In the genomic region with DNA sequence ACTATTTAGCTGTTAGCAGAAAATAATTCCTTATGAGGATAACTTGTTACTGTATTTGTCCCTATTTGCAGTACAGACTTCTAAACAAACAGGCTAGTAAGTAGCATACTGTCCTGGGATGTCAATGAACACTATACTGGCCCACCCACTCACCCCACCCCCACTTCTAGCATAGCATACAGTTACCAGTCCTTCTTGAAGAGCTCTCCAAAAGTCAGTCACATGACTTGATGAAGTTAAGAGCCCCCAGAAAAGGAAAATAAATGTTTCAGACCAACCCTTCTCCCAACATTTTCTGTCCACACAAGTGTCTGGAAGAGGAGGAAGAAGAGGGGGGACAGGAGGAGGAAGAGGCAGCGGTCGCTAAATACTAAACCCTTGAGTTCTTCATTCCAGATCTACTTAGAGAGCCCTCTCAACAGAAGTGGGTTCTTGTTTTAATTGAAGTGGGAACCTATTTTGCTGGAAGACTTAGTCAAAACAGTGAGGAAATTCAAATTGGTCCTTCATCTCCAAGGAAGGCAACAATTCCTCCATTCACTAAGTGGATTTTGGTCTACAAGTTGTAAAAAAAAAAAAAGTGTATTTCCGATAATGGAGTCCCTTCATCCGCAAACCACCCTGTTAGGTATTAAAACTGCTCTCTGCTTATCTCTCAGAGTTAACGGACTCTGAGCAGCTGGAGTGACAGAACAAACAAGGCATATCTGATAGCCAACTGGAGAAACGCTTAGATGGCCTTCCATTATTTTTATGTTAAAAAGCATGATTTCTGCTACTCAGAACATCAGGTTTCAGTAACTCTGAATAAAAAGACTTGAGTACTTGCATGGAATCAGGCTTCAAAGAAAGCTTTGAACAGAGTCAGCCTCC, we compare ENCODE assay signal across 21 mouse cellular contexts. TPM values are rescaled to one million over a fixed set of nuclear protein-coding genes. Genes with fewer than 3 reads are reported as not detected.
A peak's percentile ranks its signal among the peaks of the same experiment; 100 is the strongest.
DNase-seq lines count a peak whose midpoint lies in the region; ATAC-seq and TF ChIP-seq lines count a peak whose summit lies in the region.
"Had no signal": no experiment of that assay in that cellular context is flagged by ENCODE, and none has a peak within 500 bp of the region (broad histone marks: within the 10 kb centered on the region; RNA-seq: fewer than 3 reads in every experiment).

No protein-coding gene starts in this region.

- DNase-seq in lung, postnatal 36 days, result peak; percentile 33
- DNase-seq in lung, postnatal 14 days, result no peak
- DNase-seq in liver, embryonic 14.5 days (ENCODE audit: low read depth in 3 of 3, low spot score in 3 of 3), result peak in 1 of 3 experiments; percentile 40
- DNase-seq in heart, adult 9 months (ENCODE audit: low spot score in 2 of 2), result no peak
- DNase-seq in cerebellum, adult 11-12 months, result no peak
- DNase-seq: adrenal gland, postnatal 14 days; cerebellum, adult 18-20 months; cerebellum, postnatal 36 days; gastrocnemius, postnatal 36 days; kidney, adult 8-10 months; kidney, postnatal 14 days; thymus, postnatal 25 days had no signal

- no peak overlapping the region for H3K9ac ChIP-seq in intestine, embryonic 16.5 days (ENCODE audit: low read depth, low read length)
- no peak overlapping the region for H3K9ac ChIP-seq in liver, embryonic 14.5 days (replicated peaks)
- H3K9ac ChIP-seq: midbrain, embryonic 13.5 days; neural tube, embryonic 13.5 days had no signal

- H3K36me3 ChIP-seq in intestine, embryonic 16.5 days (ENCODE audit: control insufficient read depth, insufficient read depth, low read length), result no peaks in the 10 kb centered on the region
- H3K36me3 ChIP-seq in liver, embryonic 14.5 days (replicated peaks; ENCODE audit: control insufficient read depth, insufficient read depth, low read depth), result no peaks in the 10 kb centered on the region
- H3K36me3 ChIP-seq: hindbrain, embryonic 10.5 days; limb, embryonic 10.5 days; midbrain, embryonic 13.5 days; neural tube, embryonic 13.5 days had no signal

- peak; percentile 83 for TF ChIP-seq EP300 in liver, embryonic 14.5 days (IDR thresholded peaks at IDR 0.05; ENCODE audit: low read depth)

- H3K9me3 ChIP-seq in intestine, embryonic 16.5 days (ENCODE audit: control insufficient read depth, low read length), result no peaks in the 10 kb centered on the region
- H3K9me3 ChIP-seq in liver, embryonic 14.5 days (ENCODE audit: control insufficient read depth, low read length), result no peaks in the 10 kb centered on the region
- H3K9me3 ChIP-seq: hindbrain, embryonic 10.5 days; limb, embryonic 10.5 days; midbrain, embryonic 13.5 days; neural tube, embryonic 13.5 days had no signal

- 63% methylated on average over 6 of the region's 6 CpGs for WGBS in intestine, embryonic 16.5 days
- WGBS in liver, embryonic 14.5 days (ENCODE audit: insufficient replicate concordance), result 31% methylated on average over 6 of the region's 6 CpGs

- H3K27me3 ChIP-seq in intestine, embryonic 16.5 days (replicated peaks; ENCODE audit: control insufficient read depth, insufficient read depth, low read length), result no peaks in the 10 kb centered on the region
- no peaks in the 10 kb centered on the region for H3K27me3 ChIP-seq in liver, embryonic 14.5 days (ENCODE audit: control insufficient read depth, insufficient read depth, low read length)
- H3K27me3 ChIP-seq: midbrain, embryonic 13.5 days; neural tube, embryonic 13.5 days had no signal

- H3K27ac ChIP-seq in intestine, embryonic 16.5 days (ENCODE audit: low read length), result no peak overlapping the region
- peak overlapping the region; percentile 53 for H3K27ac ChIP-seq in liver, embryonic 14.5 days
- H3K27ac ChIP-seq: hindbrain, embryonic 10.5 days; hindbrain, postnatal 0 days; limb, embryonic 10.5 days; macrophage; midbrain, embryonic 13.5 days; neural tube, embryonic 13.5 days had no signal

- peak; percentile 78 for ATAC-seq in intestine, embryonic 16.5 days
- ATAC-seq in liver, embryonic 14.5 days (ENCODE audit: insufficient read depth), result peak; percentile 67; the same call in 1 of the 2 replicates
- no peak for ATAC-seq in CD4-positive, CD25-positive, alpha-beta regulatory T cell, adult 4 months
- ATAC-seq: hindbrain, postnatal 0 days; midbrain, embryonic 13.5 days had no signal

- no peak for TF ChIP-seq CTCF in liver, embryonic 14.5 days (IDR thresholded peaks at IDR 0.05; ENCODE audit: low read depth)

- no peak overlapping the region for H3K4me2 ChIP-seq in intestine, embryonic 16.5 days (ENCODE audit: low read depth, low read length)
- no peak overlapping the region for H3K4me2 ChIP-seq in liver, embryonic 14.5 days (ENCODE audit: low read depth)
- H3K4me2 ChIP-seq: midbrain, embryonic 13.5 days; neural tube, embryonic 13.5 days had no signal

- no peaks in the 10 kb centered on the region for H3K4me1 ChIP-seq in intestine, embryonic 16.5 days (ENCODE audit: control insufficient read depth, insufficient read depth, low read length)
- H3K4me1 ChIP-seq in liver, embryonic 14.5 days (replicated peaks; ENCODE audit: control insufficient read depth in 2 of 2, insufficient read depth in 2 of 2, low read length in 1 of 2), result peaks cover 10 to 27% of the 10 kb centered on the region in 2 experiments; a peak in 3 of 4 replicates
- H3K4me1 ChIP-seq: hindbrain, embryonic 10.5 days; midbrain, embryonic 13.5 days; neural tube, embryonic 13.5 days had no signal

- H3K4me3 ChIP-seq in intestine, embryonic 16.5 days (ENCODE audit: low read length), result no peak overlapping the region
- no peak overlapping the region for H3K4me3 ChIP-seq in liver, embryonic 14.5 days (ENCODE audit: insufficient read depth in 1 of 2, low read depth in 2 of 2, low read length in 2 of 2)
- H3K4me3 ChIP-seq: hindbrain, embryonic 10.5 days; limb, embryonic 10.5 days; midbrain, embryonic 13.5 days; neural tube, embryonic 13.5 days had no signal

RNA-seq across cellular contexts. Expression of a gene that starts 15.8 kb away (rescaled TPM):
- 3.4 and 3.8 TPM in 2 replicates for polyA plus RNA-seq in intestine, embryonic 16.5 days (2015; fragmentation: Nextera tagmentation; extraction: Ambion mirVana)
- 2.4 and 2.6 TPM in 2 replicates for polyA plus RNA-seq in liver, embryonic 14.5 days (2012; rRNA removed)
- 1.3 and 1.5 TPM in 2 replicates for polyA plus RNA-seq in liver, embryonic 14.5 days (2014; fragmentation: Nextera tagmentation; extraction: Ambion mirVana)
- not detected for polyA plus RNA-seq in CD4-positive, CD25-positive, alpha-beta regulatory T cell, adult 4 months (2017; shearing (Covaris generic))

RNA-seq across cellular contexts. Expression of a gene that starts 18.1 kb away (rescaled TPM):
- 0.37 and 0.49 TPM in 2 replicates for polyA plus RNA-seq in intestine, embryonic 16.5 days (2015; fragmentation: Nextera tagmentation; extraction: Ambion mirVana)
- 0.03 and 0.05 TPM in 2 replicates for polyA plus RNA-seq in liver, embryonic 14.5 days (2012; rRNA removed)
- polyA plus RNA-seq in liver, embryonic 14.5 days (2014; fragmentation: Nextera tagmentation; extraction: Ambion mirVana), result not detected in 2 replicates
- polyA plus RNA-seq in CD4-positive, CD25-positive, alpha-beta regulatory T cell, adult 4 months (2017; shearing (Covaris generic)), result 1 to 10 TPM; 1.1 to 2.2 TPM
- polyA plus RNA-seq: C2C12, macrophage had no signal
